Mouse (Mus musculus): ENCODE data around the gene Fcgr2b. TPM values are rescaled to one million over a fixed set of nuclear protein-coding genes. Genes with fewer than 3 reads are reported as not detected.

Fcgr2b gene
- polyA plus RNA-seq, 1 experiment from 2014 or later = 1.8 TPM

- Histone ChIP-seq H3K27me3 (replicated peaks; ENCODE audit: control insufficient read depth, insufficient read depth, low read length) (no peaks in the 10 kb centered on the region), H3K27ac (ENCODE audit: low read depth, low read length) (no peak overlapping the region), H3K9me3 (ENCODE audit: control insufficient read depth) (no peaks in the 10 kb centered on the region), H3K9ac (ENCODE audit: low read depth, low read length) (no peak overlapping the region), H3K4me3 (ENCODE audit: low read depth, low read length) (no peak overlapping the region), H3K4me2 (replicated peaks; ENCODE audit: low read depth) (no peak overlapping the region), H3K4me1 (replicated peaks; ENCODE audit: control insufficient read depth, insufficient read depth, low read length) (no peaks in the 10 kb centered on the region), H3K36me3 (ENCODE audit: control insufficient read depth, insufficient read depth) (no peaks in the 10 kb centered on the region)
- ATAC-seq = no peak
- 42% methylated on average over 6 of the region's 6 CpGs for WGBS
- no peak for TF ChIP-seq CTCF (IDR thresholded peaks at IDR 0.05; ENCODE audit: low read depth)
These were observed 49.4 kb downstream of the Fcgr2b start for GRCm38 (mm10) chr1:170926941-170927340.

GRCm38 (mm10) chr1:170924485-170924884, 51.9 kb downstream of the Fcgr2b start:
- Histone ChIP-seq H3K4me1 (replicated peaks; ENCODE audit: control insufficient read depth, insufficient read depth, low read length) (no peaks in the 10 kb centered on the region), H3K36me3 (ENCODE audit: control insufficient read depth, insufficient read depth) (no peaks in the 10 kb centered on the region), H3K27ac (ENCODE audit: low read depth, low read length) (no peak overlapping the region), H3K9me3 (ENCODE audit: control insufficient read depth) (no peaks in the 10 kb centered on the region), H3K4me3 (ENCODE audit: low read depth, low read length) (no peak overlapping the region), H3K9ac (ENCODE audit: low read depth, low read length) (no peak overlapping the region), H3K4me2 (replicated peaks; ENCODE audit: low read depth) (no peak overlapping the region), H3K27me3 (replicated peaks; ENCODE audit: control insufficient read depth, insufficient read depth, low read length) (no peaks in the 10 kb centered on the region)
- WGBS = 57% methylated on average over 6 of the region's 6 CpGs
- TF ChIP-seq CTCF (IDR thresholded peaks at IDR 0.05; ENCODE audit: low read depth) = no peak
- ATAC-seq = no peak

- 92% methylated on average over 8 of the region's 8 CpGs for WGBS
- Histone ChIP-seq H3K36me3 (ENCODE audit: control insufficient read depth, insufficient read depth) (no peaks in the 10 kb centered on the region), H3K9ac (ENCODE audit: low read depth, low read length) (no peak overlapping the region), H3K27ac (ENCODE audit: low read depth, low read length) (no peak overlapping the region), H3K4me2 (replicated peaks; ENCODE audit: low read depth) (no peak overlapping the region), H3K27me3 (replicated peaks; ENCODE audit: control insufficient read depth, insufficient read depth, low read length) (no peaks in the 10 kb centered on the region), H3K4me3 (ENCODE audit: low read depth, low read length) (no peak overlapping the region), H3K4me1 (replicated peaks; ENCODE audit: control insufficient read depth, insufficient read depth, low read length) (no peaks in the 10 kb centered on the region), H3K9me3 (ENCODE audit: control insufficient read depth) (no peaks in the 10 kb centered on the region)
- no peak for ATAC-seq
- no peak for TF ChIP-seq CTCF (IDR thresholded peaks at IDR 0.05; ENCODE audit: low read depth)
These were observed 57.0 kb downstream of the Fcgr2b start for GRCm38 (mm10) chr1:170919308-170919707.

DNA sequence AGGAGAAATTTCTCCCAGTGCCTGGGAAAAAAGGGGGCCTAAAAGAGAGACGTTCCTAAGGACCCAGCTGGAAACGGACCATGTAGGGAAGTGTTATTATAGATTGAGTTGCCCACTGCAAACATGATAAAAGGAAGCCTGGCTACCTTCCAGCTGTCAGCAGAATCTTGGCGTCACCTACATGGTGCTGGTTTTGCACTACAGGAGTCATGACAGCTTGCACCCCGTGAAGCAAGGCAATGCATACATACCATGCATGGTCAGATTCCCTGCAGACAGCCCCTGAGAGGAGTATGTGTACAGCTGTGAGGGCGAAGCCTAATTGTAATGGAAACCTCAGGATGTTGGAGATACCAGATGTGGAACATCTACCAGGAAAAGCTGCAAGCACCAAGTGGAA, 60.7 kb downstream of the Fcgr2b start:
- no peaks in the 10 kb centered on the region; the same call in 1 of the 2 replicates for H3K4me1 ChIP-seq (replicated peaks; ENCODE audit: control insufficient read depth, insufficient read depth, low read length)
- no peaks in the 10 kb centered on the region for H3K36me3 ChIP-seq (ENCODE audit: control insufficient read depth, insufficient read depth)
- H3K9ac ChIP-seq (ENCODE audit: low read depth, low read length) = no peak overlapping the region
- no peak overlapping the region for H3K4me3 ChIP-seq (ENCODE audit: low read depth, low read length)
- no peak overlapping the region for H3K4me2 ChIP-seq (replicated peaks; ENCODE audit: low read depth)
- H3K27me3 ChIP-seq (replicated peaks; ENCODE audit: control insufficient read depth, insufficient read depth, low read length) = no peaks in the 10 kb centered on the region
- 63% methylated on average over 5 of the region's 5 CpGs for WGBS
- no peak for TF ChIP-seq CTCF (IDR thresholded peaks at IDR 0.05; ENCODE audit: low read depth)
- ATAC-seq = no peak
- no peaks in the 10 kb centered on the region for H3K9me3 ChIP-seq (ENCODE audit: control insufficient read depth)
- no peak overlapping the region for H3K27ac ChIP-seq (ENCODE audit: low read depth, low read length)

DNA sequence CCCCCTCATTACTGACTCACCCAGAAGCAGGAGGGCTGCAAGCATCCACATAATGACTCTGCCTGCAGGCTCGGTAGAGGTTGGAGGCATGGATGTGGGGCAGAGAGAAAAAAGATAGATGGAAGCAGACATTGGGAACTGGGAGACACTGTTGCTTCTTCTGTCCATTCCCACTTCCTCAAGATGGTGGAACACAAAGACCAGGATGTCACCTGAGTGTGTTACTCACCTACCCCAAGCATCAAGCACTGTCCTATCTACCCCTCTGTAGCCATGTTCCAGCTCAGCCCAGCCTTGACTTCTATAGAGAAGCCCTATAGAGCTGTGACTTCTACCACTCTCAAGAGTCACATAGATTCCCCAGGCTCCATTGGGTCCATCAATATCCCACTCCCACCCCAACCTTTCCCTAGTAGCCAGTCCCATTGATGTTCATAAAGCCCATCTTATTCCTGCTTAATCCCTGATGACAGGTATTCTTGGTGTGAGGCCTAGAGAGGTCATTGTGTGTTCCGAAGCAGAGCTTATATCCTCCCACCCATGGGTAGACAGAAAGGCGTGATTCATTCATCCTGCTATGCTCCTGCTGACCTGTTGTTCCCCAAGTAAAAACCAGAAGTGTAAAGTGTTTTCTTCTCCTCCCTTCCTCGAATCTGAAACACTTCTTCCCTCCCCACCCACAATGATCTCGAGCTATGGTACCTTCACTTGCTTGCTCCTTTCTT, 63.3 kb downstream of the Fcgr2b start, which contains the start of gene Fcrlb:
Fcrlb (minus strand) TSS at position 51 of the 725 bp plus-strand sequence.
- Histone ChIP-seq H3K27ac (ENCODE audit: low read depth, low read length) (no peak within 1 kb of the TSS), H3K4me1 (replicated peaks; ENCODE audit: control insufficient read depth, insufficient read depth, low read length) (no peaks in the 10 kb centered on the region; the same call in none of the 2 replicates), H3K9ac (ENCODE audit: low read depth, low read length) (no peak within 1 kb of the TSS), H3K36me3 (ENCODE audit: control insufficient read depth, insufficient read depth) (no peaks in the 10 kb centered on the region), H3K4me3 (ENCODE audit: low read depth, low read length) (no peak within 1 kb of the TSS), H3K4me2 (replicated peaks; ENCODE audit: low read depth) (no peak within 1 kb of the TSS), H3K9me3 (ENCODE audit: control insufficient read depth) (no peaks in the 10 kb centered on the region), H3K27me3 (replicated peaks; ENCODE audit: control insufficient read depth, insufficient read depth, low read length) (peaks cover 20% of the 10 kb centered on the region)
- TF ChIP-seq CTCF (IDR thresholded peaks at IDR 0.05; ENCODE audit: low read depth) = no peak
- no peak for ATAC-seq
- 66% methylated on average over 5 of the region's 5 CpGs for whole genome bisulfite sequencing

GRCm38 (mm10) chr1:170911907-170912660, 64.3 kb downstream of the Fcgr2b start:
- WGBS = 81% methylated on average over 11 of the region's 11 CpGs
- Histone ChIP-seq H3K27me3 (replicated peaks; ENCODE audit: control insufficient read depth, insufficient read depth, low read length) (peaks cover 29% of the 10 kb centered on the region), H3K9me3 (ENCODE audit: control insufficient read depth) (no peaks in the 10 kb centered on the region), H3K4me2 (replicated peaks; ENCODE audit: low read depth) (no peak overlapping the region), H3K4me3 (ENCODE audit: low read depth, low read length) (no peak overlapping the region), H3K27ac (ENCODE audit: low read depth, low read length) (no peak overlapping the region), H3K4me1 (replicated peaks; ENCODE audit: control insufficient read depth, insufficient read depth, low read length) (no peaks in the 10 kb centered on the region; the same call in none of the 2 replicates), H3K36me3 (ENCODE audit: control insufficient read depth, insufficient read depth) (no peaks in the 10 kb centered on the region), H3K9ac (ENCODE audit: low read depth, low read length) (no peak overlapping the region)
- ATAC-seq = no peak
- no peak for TF ChIP-seq CTCF (IDR thresholded peaks at IDR 0.05; ENCODE audit: low read depth)

Other genes starting within 250 kb of the Fcgr2b start
- gene Atf6, start 108.8 kb downstream of the Fcgr2b start, polyA plus RNA-seq (2015; fragmentation: Nextera tagmentation; extraction: Ambion mirVana) = 5.4 and 6.2 TPM in 2 replicates
- gene Gm26620, start 91.5 kb downstream of the Fcgr2b start, polyA plus RNA-seq (2015; fragmentation: Nextera tagmentation; extraction: Ambion mirVana) = 9.5 and 9.7 TPM in 2 replicates
- gene Dusp12, start 91.0 kb downstream of the Fcgr2b start, polyA plus RNA-seq (2015; fragmentation: Nextera tagmentation; extraction: Ambion mirVana) = 65.1 and 79.2 TPM in 2 replicates
- gene Fcrlb, start 63.6 kb downstream of the Fcgr2b start, polyA plus RNA-seq (2015; fragmentation: Nextera tagmentation; extraction: Ambion mirVana) = 0.12 and 0.20 TPM in 2 replicates
- gene Fcrla, start 49.0 kb downstream of the Fcgr2b start, polyA plus RNA-seq (2015; fragmentation: Nextera tagmentation; extraction: Ambion mirVana) = 0.13 TPM in 1 of 2 replicates, not detected in the other
- 2.7 and 3.7 TPM in 2 replicates for gene Fcgr4, start 42.4 kb upstream of the Fcgr2b start, polyA plus RNA-seq (2015; fragmentation: Nextera tagmentation; extraction: Ambion mirVana)
- gene Fcgr3, start 88.4 kb upstream of the Fcgr2b start, polyA plus RNA-seq (2015; fragmentation: Nextera tagmentation; extraction: Ambion mirVana) = 13.9 and 15.8 TPM in 2 replicates
- gene Cfap126, start 137.4 kb upstream of the Fcgr2b start, polyA plus RNA-seq (2015; fragmentation: Nextera tagmentation; extraction: Ambion mirVana) = 1.9 and 2.9 TPM in 2 replicates
- gene Sdhc, start 174.1 kb upstream of the Fcgr2b start, polyA plus RNA-seq (2015; fragmentation: Nextera tagmentation; extraction: Ambion mirVana) = 439 and 453 TPM in 2 replicates
- gene Mpz, start 174.2 kb upstream of the Fcgr2b start, polyA plus RNA-seq (2015; fragmentation: Nextera tagmentation; extraction: Ambion mirVana) = 0.80 and 1.1 TPM in 2 replicates
- gene Pcp4l1, start 219.7 kb upstream of the Fcgr2b start, polyA plus RNA-seq (2015; fragmentation: Nextera tagmentation; extraction: Ambion mirVana) = 29.1 and 29.9 TPM in 2 replicates
- gene Nr1i3, start 237.4 kb upstream of the Fcgr2b start, polyA plus RNA-seq (2015; fragmentation: Nextera tagmentation; extraction: Ambion mirVana) = 30.9 and 38.9 TPM in 2 replicates
- 14.7 and 16.5 TPM in 2 replicates for gene Tomm40l, start 246.0 kb upstream of the Fcgr2b start, polyA plus RNA-seq (2015; fragmentation: Nextera tagmentation; extraction: Ambion mirVana)
- 9.2 and 14.1 TPM in 2 replicates for gene Apoa2, start 248.5 kb upstream of the Fcgr2b start, polyA plus RNA-seq (2015; fragmentation: Nextera tagmentation; extraction: Ambion mirVana)